Mouse (Mus musculus): ENCODE results near the gene F2r.

Gene F2r

DNA sequence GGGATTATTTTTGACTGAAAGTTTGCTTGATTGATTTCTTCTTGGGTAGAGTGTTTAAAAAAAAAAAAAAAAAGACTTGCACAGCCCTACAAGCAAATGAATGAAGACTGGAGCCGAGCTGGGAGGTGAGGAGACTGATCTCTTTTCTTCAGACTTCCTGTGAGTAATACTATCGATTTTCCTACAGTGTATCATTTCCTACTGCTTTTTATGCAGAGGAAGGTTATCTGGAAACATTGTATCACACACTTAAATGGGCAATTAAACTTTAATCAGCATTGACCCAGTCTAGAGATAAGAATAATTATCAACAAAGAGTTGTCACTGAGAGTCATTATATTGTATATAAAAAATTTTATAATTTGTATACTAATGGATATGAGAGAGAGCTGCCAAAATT is 12.5 kb upstream of the F2r start:
- DNase-seq (ENCODE audit: low spot score in 2 of 2), result no peak

DNA sequence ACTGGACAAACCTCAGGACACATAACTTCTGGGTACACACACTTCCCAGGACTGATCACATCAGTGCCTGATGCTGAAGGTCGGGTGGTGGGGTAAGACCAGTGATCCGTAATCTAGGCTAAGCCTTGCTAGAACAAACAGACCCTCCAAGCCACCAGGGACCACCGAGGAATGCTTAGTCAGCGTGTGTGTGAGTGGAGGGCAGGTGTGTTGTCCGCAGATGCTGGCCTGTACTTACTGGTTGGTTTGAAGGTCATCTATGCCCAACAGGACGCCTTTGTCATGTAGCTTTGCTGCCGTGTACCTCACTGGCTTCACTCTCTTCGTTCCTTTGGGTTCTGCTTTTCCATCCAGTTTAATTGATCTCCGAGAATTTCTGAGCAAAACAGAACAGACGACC is 11.5 kb upstream of the F2r start:
- no peak for DNase-seq (ENCODE audit: low spot score in 2 of 2)

DNA sequence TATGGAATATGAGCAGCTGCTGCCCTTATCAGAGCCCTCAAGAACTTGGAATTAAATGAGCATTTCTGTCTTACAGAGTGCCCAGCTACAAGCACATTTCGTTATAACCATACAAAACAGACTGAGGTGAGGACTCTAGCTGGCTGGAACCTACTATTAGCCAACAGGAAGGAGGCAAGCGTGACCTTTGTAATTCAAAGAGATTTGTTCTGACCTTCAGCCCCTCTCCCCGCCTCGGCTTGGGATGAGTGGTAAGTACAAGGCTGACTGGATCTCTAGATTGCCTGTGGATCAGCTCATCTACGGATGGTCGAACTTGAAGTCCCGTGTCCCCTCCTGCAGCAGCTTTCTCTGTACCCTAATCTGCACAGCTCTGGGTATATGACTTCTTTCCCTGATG is 8.4 kb upstream of the F2r start:
- DNase-seq (ENCODE audit: low spot score in 2 of 2), result no peak

DNA sequence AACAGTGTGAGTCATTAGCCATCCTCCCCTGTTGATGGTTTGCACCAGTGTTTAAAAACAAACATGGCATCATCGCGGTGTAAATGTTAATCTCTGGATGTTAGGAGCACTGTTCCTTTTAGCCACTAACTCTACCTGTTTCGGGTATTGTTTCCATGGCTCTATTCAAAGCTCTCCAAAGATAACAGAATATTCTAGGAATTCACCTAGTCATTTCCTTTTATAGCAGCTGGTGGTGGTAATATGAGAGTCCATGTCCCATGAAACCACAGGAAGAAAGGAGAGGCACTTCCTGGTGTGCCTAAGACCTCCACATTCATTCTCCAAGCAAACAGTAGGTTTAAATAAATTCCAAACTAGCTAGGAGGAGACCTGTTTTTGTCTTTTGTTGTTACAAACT is 4.8 kb upstream of the F2r start:
- DNase-seq (ENCODE audit: low spot score in 2 of 2), result no peak

DNA sequence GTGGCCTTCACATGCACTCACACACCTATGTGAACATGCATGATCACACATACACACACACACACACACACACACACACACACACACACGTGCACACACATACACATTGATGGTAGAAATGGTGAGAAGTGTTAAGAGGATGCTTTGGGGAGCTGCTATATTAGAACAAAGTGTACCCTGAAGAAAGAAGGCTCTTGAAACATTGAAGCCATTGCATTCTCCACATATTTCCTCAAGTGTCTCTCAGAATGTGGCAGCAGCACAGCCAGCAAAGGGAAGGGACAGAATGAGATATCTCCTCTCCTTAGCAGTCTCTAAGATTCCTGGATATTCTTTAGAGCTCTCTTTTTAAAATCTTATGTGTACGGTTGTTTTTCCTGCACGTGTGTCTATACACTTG is 3.3 kb upstream of the F2r start:
- no peak for DNase-seq (ENCODE audit: low spot score in 2 of 2)

DNA sequence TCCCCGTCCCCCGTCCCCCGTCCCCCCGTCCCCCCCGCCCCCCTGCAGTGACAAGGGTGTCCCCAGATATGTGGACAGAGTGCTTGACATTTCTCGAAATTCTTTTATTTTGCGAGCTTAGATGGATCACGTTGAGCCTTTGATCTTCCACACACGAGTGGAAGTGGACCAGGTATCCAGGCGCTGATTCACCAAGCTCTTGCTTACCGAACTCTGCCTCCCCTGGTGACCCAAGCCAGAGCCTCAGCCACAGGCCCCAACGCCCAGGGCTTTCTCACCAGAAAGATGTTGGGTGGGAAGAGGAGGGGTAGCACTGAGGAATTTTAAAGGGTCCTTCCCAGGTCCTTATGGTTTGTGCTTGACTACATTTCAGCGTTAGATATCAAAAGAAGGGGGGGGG is 572 bp upstream of the F2r start:
- DNase-seq (ENCODE audit: low spot score in 2 of 2), result no peak

DNA sequence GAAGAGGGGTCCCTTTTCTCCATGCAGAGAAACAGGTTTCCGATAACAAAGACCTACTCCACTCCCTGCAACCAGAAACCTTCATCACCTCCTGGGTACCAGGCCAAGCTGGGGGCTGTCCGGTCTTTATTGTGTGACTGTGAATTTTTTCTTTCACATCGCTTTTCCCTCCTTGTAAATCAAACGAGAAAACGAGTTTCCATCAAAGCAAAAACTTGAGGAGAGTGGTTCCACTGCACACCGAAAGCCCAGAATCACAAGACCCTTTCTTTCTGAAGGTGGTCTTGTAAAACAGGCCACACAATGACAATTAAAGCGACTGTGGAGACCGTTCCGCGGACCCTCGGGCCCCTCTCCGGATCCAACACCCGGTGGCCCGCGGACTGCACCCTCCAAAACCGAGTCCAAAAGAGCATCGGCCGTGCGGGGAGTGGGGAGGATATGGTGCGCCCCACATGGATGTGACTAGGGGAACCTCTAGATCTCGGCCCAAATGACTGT is 566 bp downstream of the F2r start:
- no peak for DNase-seq (ENCODE audit: low spot score in 2 of 2)

DNA sequence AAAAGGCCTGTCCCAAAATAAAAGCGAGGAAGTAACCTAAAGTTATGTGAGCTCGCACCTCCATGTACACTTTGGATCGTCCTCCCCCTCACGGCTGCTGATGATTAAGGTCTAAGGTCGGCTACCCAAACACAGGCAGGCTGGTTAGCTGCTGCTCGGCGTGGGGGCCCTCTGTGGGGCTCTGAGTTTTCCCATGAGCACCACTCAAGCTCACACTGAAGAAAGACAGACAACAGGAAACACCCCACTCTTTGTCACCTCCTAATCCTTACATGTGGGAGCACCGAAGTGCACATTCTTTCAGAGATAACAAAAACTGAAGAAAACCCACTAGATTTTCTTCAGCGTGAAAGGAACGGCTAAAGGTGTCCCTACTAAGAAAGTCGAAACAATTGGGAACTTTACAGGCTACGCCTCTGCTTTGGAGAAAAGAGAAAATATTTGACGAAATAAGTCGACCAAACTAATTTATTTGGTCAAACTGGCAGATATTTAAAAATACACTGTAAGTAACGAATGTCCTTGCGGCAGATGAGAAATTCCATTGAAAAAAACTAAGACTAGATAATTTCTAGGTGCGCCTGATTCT is 1.1 kb downstream of the F2r start:
- DNase-seq (ENCODE audit: low spot score in 2 of 2), result no peak

DNA sequence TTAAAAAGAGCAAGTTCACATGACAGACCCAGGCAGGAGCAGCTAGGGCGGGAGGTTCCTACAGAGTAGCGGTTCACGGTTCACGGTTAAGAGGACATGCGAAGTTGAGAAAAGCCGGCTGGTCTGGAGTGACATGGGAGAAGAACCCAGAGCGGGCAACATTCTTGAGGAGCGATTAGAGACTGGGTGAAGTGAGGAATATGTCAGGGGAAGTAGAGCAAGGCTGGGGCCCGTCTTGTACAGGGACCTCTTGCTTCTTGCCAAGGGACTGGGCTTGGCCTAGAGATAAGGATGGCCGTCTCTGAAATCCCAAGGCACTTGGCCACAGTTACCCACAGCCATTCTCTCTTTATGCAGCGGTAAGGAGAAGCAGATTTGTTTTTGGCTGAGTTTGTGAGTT is 1.8 kb downstream of the F2r start:
- DNase-seq (ENCODE audit: low spot score in 2 of 2), result no peak

DNA sequence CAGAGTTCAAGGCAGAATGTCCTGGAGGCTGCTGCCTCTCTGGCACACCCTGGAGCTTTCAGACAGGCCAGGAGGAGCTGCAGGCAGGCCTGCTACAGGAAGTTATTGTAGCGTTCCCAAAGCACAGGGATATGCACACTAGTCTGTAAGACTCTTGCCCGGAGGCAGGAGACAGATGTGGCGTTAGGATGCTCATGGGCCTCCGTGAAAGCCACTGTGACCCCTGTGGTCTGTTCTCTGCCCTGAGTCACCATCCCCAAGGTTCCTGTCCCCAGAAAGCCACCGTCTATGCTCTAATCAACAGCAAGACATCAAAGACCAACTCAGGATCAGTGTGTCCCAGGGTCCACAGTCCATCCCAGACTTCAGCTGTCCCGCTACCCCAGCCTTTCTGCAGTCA is 3.5 kb downstream of the F2r start:
- no peak for DNase-seq (ENCODE audit: low spot score in 2 of 2)

DNA sequence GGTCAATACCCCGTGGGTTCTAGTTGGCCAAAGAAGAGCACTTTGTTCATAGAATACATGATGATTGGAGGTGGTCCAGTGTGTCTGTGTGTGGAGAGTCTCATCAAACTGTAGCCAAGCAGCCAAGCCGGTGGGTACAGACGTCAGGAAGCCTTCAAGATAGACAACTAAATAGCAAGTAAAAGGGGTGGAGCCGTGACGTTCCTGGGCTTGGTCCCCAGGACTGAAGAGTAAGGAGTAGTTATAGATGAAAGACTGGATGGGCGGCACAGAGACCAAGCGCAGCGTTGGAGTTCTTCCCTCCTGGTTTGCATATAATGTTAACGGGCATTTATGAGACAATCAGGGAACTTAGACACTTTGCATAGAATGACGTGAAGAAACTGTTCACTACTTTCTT is 6.0 kb downstream of the F2r start:
- DNase-seq (ENCODE audit: low spot score in 2 of 2), result no peak

DNA sequence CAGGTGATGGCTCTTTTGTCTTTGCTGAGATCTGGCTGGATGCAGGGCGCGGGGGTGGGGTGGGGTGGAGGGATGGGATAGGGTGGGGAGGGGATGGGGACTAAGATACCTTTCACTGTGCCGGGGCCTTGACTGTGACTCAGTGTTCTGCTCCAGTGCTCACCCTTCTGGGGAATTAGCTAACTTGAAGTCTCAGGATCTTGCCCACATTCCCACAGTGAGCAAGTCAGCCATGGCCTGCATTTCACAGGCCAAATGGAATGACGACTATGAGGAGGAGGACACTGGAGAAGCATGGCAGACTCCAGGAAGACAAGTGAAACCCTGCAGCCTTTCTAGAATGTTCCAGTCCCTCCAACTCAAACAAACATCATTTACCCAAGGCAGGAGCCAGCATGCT is 6.5 kb downstream of the F2r start:
- DNase-seq (ENCODE audit: low spot score in 2 of 2), result no peak

DNA sequence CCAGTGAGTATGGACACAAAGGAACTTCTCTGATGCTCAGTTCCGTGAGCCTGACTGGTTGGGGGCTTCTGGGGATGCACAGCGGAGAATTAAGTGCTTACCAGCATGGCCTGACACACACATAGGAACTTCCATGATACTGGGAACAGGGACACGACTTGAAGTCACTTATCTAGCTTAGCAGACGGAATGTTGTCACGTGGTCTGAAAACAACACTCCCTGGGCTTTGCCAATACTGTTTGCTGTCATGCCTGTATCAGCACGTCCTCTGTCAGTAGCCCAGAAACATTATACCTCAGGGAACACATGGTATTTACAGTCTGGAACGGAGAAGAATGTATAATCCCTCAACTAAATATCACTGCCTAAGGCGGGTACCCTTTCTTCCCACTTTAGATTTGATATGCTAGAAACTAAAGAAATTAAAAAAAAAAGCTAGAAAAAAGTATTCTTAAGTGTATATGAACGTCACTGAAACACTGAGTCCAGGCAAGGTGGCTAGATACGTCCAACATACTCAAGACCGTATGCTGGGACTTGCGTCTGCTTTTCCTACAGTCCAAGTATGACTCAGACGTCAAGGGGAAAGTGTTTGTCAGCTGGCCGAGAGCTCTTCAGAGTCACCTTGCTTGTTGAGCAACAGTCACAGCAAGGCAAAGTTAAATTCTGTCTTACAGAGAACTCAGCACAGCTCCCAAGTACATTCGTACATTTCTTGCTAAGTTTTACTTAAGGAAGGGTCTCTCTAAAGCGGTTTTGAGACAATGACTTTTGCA is 7.3 kb downstream of the F2r start:
- no peak for DNase-seq (ENCODE audit: low spot score in 2 of 2)

DNA sequence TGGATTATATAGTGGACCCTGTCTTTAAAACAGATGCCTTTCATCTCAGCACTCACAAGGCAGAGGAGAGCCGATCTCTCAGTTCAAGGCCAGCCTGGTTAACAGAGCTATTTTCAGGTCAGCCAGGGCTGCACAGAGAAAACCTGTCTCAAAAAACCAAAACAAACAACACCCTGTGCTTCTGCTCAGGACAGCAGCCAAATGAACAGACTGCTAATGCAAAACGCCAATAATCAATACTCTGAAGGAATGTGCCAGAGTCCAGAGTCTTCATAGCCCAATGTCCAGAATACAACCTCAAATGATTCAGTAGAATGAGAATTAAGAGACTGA is 9.2 kb downstream of the F2r start:
- DNase-seq (ENCODE audit: low spot score in 2 of 2), result no peak

DNA sequence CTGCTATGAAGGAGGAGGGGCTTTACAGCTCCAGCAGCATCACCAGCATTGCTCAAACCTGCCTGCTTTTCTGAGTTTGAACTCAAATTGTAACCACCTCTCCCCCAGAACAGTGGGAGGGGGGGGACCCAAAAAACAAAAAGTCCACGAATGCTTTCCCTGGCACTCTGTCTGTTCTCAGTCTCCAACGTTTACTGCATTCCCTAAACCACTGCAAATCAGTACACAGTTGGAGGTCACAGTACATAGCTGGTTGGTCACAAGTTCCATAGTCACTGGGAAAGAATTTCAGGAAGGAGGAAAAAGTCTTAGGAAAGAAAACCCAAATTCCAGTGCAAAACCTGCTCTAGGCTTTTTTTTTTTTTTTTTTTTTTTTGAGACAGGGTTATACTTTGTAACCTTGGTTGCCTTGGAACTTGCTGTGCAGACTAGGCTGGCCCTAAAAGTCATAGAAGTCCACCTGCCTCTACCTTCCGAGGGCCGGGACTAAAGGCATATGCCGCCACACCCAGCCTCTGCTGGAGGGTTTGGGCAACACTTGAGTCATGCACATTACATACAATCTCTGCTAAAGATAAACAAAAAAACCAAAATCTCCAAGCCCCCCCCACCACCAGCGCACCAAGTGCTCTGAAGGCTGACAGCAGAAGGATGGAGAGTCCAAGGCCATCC is 9.7 kb downstream of the F2r start:
- DNase-seq (ENCODE audit: low spot score in 2 of 2), result no peak

DNA sequence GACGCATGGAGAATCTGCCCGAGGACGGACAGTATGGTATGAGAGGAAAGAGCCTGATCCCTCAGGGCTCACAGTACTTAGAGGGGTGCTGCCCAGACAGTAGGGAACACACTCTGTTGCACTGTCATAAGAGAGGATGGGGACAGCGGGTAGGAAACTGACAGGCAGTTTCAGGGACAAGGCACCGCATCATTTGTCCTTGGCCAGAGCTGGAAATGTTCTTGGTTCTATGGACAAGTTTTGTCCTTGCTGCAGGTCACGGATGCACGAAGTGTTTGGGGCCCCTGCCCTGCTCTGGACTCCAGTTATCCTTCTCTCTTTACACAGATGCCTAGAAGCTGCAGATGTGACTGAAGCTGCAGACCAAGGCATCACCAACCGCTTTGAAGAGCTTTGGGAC is 11.3 kb downstream of the F2r start:
- DNase-seq (ENCODE audit: low spot score in 2 of 2), result no peak

DNA sequence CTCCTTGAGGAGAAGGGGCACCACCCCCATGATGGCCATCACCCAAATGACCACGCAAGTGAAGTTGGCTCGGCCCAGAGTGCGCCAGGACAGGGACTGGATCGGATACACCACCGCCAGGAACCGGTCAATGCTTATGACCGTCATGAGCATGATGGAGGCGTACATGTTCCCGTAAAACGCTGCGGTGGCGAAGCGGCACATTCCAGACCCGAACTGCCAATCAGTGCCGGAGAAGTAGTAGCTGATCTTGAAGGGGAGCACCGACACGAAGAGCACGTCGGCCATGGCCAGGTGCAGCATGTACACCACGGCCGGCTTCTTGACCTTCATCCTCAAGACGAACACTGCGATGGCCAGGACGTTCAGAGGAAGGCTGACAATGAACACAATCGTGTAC is 14.0 kb downstream of the F2r start:
- no peak for DNase-seq (ENCODE audit: low spot score in 2 of 2)

DNA sequence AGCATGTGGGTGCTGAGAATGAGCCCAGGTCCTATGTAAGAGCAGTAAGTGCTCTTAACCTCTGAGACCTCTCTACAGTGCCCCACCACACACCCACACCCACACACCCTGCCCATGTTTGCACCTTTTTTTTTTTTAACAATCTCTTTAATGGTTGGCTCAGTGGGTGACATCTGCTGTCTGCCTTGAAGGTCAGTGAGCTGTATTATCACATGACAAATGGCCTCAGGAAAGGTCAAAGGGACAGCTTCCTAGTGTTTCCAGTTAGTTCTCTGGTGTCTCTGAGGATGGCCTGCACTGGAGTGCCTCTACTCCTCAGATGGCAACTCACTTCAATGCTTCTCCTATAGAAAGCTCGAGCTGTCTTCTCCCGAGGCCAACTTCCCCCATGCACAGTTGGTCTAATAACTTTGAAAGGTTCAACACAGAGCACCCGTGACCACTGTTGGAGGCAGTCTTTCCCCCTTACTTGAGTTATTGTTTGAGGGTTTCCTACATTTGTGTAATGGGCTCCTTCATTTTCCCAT is 18.4 kb downstream of the F2r start:
- DNase-seq (ENCODE audit: low spot score in 2 of 2), result no peak

DNA sequence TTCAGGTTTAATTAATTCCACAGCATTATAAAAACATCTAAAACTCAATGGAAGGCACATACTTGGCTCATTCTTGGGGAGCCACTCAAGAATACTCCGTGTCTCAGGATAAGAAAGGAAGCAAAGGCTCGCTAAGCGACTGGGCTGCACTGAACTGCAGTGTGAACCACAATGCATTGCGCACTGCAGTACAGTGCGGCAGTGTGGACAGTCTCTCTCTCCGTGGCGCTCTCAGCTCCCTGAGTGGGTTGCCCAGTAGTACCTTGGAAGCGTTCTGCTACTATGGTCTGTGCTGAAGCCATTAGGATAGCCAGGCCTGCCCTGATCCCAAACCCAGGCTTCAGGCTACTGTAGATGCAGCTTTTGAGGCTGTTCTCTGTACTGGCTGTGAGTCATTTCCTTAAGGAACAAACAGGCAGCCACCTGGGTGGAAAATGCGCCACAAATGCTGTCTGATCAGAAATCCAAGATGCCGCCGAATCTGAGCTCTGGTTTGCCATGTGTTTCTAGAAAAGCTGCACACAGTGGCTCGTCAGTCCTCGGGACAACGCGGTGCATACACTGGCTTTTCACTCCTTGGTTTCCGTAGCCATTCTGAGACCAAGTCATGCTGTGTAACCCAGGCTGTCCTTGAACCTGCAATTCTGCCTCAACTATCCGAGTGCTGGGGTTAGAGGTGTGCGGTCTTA is 19.9 kb downstream of the F2r start:
- no peak for DNase-seq (ENCODE audit: low spot score in 2 of 2)

DNA sequence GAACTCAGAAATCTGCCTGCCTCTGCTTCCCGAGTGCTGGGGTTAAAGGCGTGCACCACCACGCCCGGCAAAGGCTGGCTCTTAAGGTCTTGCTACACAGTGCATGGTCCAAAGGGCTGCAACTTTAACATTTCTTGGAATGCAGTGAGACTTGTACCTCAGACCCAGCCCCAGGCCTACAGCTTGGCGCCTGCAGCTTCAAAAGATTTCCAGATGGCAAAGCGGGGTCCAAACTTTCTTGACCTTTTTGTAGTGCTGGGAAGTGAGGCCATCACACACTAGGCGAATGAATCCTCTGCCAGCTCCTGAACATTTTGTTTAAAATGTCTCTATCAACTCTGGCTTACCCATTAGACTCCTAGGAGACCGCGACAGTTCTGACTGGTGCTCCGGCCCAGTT is 20.7 kb downstream of the F2r start:
- DNase-seq (ENCODE audit: low spot score in 2 of 2), result no peak

DNA sequence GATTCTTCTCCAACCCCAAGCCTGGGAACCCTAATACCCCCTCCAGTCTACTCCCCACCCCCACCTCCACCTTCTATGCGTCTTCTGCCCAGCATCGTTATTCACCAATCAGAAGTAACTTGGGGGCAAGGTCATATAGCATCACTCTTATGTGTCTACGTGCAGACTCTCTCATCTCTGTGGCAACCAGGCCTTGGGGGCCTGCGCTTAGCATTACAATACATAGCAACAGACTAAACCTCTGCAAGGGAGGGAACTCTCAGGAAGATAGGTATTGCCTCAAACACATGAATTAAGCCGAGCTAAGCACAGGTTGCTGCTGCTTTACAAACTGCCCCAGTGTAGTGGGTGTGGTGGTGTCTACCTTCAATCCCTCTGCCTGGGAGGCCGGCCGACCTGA is 21.6 kb downstream of the F2r start:
- no peak for DNase-seq (ENCODE audit: low spot score in 2 of 2)

DNA sequence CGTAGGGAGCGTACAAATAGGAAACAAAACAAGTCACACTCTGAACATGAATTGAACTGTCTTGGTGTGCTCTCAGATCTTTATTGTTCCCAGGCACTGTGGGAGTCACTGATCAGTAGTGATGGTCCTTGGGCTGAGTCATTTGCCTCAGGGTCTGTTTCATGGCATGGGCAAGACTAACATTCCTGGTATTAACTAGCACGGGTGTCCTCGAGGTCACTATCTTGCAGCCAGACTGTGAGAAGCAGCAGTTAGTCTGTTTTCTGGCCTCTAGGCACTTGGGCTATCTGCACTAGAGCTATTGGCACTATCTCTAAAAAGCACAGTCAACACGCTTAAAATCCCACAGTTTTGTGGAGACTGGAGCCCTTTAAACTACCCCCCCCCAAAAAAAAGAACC is 22.4 kb downstream of the F2r start:
- DNase-seq (ENCODE audit: low spot score in 2 of 2), result no peak

DNA sequence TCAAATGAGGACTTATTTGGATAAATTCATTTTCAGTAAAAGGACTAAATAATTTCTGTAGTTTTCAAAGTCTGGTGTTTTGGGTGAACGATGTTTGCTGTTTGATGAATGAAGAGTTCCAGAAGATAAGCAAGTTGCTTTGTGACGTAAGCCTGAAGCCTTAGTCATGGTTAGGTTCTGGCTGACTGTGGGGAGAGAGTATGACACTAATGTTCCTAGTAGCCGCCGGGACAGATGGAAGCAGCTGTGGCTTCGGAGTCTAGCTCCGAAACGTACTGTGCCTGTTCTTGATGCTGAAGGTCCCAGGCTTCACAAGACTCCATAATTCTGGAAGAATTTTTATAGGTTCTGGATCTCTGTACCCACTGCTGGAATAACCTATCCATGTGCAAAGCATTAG is 22.9 kb downstream of the F2r start:
- no peak for DNase-seq (ENCODE audit: low spot score in 2 of 2)
